Mouse (Mus musculus) forebrain, embryonic 16.5 days (tissue): ENCODE results near the gene Psmb3. TPM values are rescaled to one million over a fixed set of nuclear protein-coding genes. Genes with fewer than 3 reads are reported as not detected.

Experiments used
- ATAC-seq: fragments of 200-750 bp; cut with Nextera tagmentation; 2 replicates; pipeline ENCODE4 v1.8.0; 2017; ENCODE audit warnings: mild to moderate bottlenecking, moderate library complexity
- H3K27ac ChIP-seq: fragments of 300-500 bp; sonication (generic); 2 replicates; pipeline ENCODE4 v1.5.1; 2014; ENCODE audit warnings: low read length, control low read depth
- H3K27me3 ChIP-seq: fragments of 300-500 bp; sonication (generic); replicated peaks from 2 replicates; pipeline ENCODE4 v1.6.1; 2014; ENCODE audit warnings: low read length; ENCODE audit not compliant: control insufficient read depth, insufficient read depth
- H3K36me3 ChIP-seq: fragments of 300-500 bp; sonication (generic); 2 replicates; pipeline ENCODE4 v1.6.1; 2014; ENCODE audit not compliant: control insufficient read depth, insufficient read depth
- H3K4me1 ChIP-seq: fragments of 300-500 bp; sonication (generic); replicated peaks from 2 replicates; pipeline ENCODE4 v1.6.1; 2014; ENCODE audit warnings: low read length; ENCODE audit not compliant: control insufficient read depth, insufficient read depth
- H3K4me2 ChIP-seq: fragments of 300-500 bp; sonication (generic); 2 replicates; pipeline ENCODE4 v1.6.1; 2014; ENCODE audit warnings: mild to moderate bottlenecking, low read length, control low read depth
- H3K4me3 ChIP-seq: fragments of 300-500 bp; sonication (generic); replicated peaks from 2 replicates; pipeline ENCODE4 v1.5.1; 2014; ENCODE audit warnings: mild to moderate bottlenecking, low read length, control low read depth
- H3K9ac ChIP-seq: fragments of 300-500 bp; sonication (generic); replicated peaks from 2 replicates; pipeline ENCODE4 v1.6.1; 2014; ENCODE audit warnings: low read depth, low read length, control low read depth
- H3K9me3 ChIP-seq: fragments of 300-500 bp; sonication (generic); 2 replicates; pipeline ENCODE4 v1.6.1; 2016; ENCODE audit warnings: low read length; ENCODE audit not compliant: control insufficient read depth
- WGBS: fragments of 180-500 bp; shearing (Covaris S2); extraction: QIAGEN DNeasy Blood & Tissue Kit; methylation state at CpG from one replicate; pipeline ENCODE4 v1.1.7; 2014; 5-methylcytosine and 5-hydroxymethylcytosine counted together
- polyA plus RNA-seq: library from polyadenylated mRNA; unstranded; fragments of >200 nt; fragmentation: Nextera tagmentation; extraction: Ambion mirVana; gene quantifications from 2 replicates; pipeline ENCODE4 v1.2.1, GENCODE M21; 2015

The Psmb3 gene
- polyA plus RNA-seq, 1 experiment from 2014 or later, result 431 TPM

GRCm38 (mm10) chr11:97660734-97661647 lies 42.2 kb upstream of the Psmb3 start:
- 5% methylated on average over 27 of the region's 27 CpGs for WGBS
- peaks cover 42% of the 10 kb centered on the region for H3K4me1 ChIP-seq

GRCm38 (mm10) chr11:97661648-97662133 lies 41.5 kb upstream of the Psmb3 start:
- Histone ChIP-seq H3K4me1 (peaks cover 42% of the 10 kb centered on the region), H3K27me3 (peaks cover 19% of the 10 kb centered on the region), H3K4me3 (peak overlapping the region; percentile 22), H3K4me2 (peak overlapping the region; percentile 41), H3K36me3 (no peaks in the 10 kb centered on the region), H3K27ac (no peak overlapping the region), H3K9me3 (no peaks in the 10 kb centered on the region), H3K9ac (no peak overlapping the region; the same call in 1 of the 2 replicates)
- no peak for ATAC-seq
- under 1% methylated on average over 18 of the region's 20 CpGs for WGBS

More at GRCm38 (mm10) chr11:97660734-97661647, 42.2 kb upstream of the Psmb3 start:
- Histone ChIP-seq H3K4me2 (peak overlapping the region; percentile 89), H3K36me3 (no peaks in the 10 kb centered on the region), H3K9ac (peak overlapping the region; percentile 68; the same call in 1 of the 2 replicates), H3K9me3 (no peaks in the 10 kb centered on the region), H3K27me3 (peaks cover 19% of the 10 kb centered on the region), H3K4me3 (peak overlapping the region; percentile 64), H3K27ac (no peak overlapping the region)
- ATAC-seq, result no peak

DNA sequence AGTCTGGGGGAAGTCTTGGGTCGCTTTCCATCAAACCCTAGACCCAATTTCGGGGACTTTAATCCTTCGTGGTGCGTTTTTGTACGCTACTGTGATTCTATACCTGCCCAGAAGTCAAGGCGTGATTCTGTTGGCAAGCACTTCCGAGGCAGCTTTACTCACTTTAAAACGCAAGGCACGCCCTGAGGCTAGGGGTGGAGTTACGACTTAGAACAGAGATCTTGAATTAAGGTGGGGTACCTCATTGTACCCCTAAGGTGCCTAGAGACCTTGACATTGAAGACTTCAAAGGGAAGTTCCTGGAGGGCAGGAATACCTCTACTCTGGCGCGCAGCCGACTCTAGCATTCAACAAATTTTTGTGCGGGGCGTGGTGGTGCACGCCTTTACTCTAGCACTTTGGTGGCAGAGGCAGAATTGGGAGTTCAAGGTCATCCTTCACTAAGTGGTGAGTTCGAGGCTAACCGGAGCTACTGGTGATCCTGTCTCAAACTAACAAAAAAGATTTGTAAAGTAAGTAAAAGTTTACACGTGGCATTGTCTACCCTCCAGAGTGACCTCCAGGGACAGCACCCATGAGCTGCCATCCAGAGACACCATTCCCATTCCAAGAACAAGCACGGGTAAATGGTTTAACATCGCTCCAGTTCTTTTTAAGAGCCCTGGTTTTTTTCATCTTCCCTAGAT lies 40.8 kb upstream of the Psmb3 start:
- WGBS, result 3% methylated on average over 21 of the region's 21 CpGs
- peaks cover 42% of the 10 kb centered on the region for H3K4me1 ChIP-seq

DNA sequence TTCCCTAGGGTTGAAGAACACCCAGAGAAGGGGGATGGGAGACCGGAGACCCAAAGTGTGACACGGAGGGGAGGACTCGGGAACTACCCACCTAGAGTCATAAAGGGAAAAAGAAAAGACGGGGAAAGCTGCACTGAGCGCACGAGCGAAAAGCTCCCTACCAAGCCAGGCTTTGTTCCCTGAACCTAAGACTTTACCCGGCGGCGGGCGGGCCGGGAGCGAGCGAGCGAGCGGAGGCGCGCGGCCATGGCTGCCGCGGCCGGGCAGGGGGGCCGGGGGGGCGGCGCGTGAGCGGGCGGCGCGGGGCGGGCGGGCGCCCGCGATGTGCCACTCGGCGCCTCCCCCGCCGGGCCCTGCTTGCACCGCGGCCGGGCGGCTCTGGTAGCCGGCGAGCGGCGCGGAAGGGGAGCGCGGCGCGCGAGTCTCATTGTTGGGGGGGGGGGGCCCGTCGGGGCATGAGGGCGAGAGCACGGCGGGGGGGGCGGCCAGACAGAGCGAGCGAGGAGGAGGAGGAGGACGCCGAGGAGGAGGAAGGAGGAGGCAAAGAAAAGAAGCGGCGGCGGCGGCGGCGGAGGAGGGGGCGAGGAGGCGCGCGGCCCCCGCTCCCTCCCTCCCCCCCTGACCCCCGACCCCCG lies 40.2 kb upstream of the Psmb3 start, which contains the start of gene Mllt6:
Gene Mllt6, plus strand, starts transcription at position 522 of the 635 bp plus-strand sequence.
- H3K4me1 ChIP-seq, result peaks cover 42% of the 10 kb centered on the region
- peak within 1 kb of the TSS; percentile 70 for H3K27ac ChIP-seq
- H3K9me3 ChIP-seq, result no peaks in the 10 kb centered on the region
- peak; percentile 70 for ATAC-seq
- H3K4me2 ChIP-seq, result peak within 1 kb of the TSS; percentile 85
- H3K9ac ChIP-seq, result peak within 1 kb of the TSS; percentile 82
- H3K4me3 ChIP-seq, result peak within 1 kb of the TSS; percentile 84
- under 1% methylated on average over 21 of the region's 76 CpGs for WGBS
- peaks cover 19% of the 10 kb centered on the region for H3K27me3 ChIP-seq
- H3K36me3 ChIP-seq, result peaks cover 3% of the 10 kb centered on the region

More for the DNA sequence above, 40.8 kb upstream of the Psmb3 start:
- Histone ChIP-seq H3K9ac (peak overlapping the region; percentile 82; the same call in 1 of the 2 replicates), H3K4me2 (peak overlapping the region; percentile 54), H3K27me3 (peaks cover 19% of the 10 kb centered on the region), H3K36me3 (peaks cover 3% of the 10 kb centered on the region; the same call in 1 of the 2 replicates), H3K4me3 (peak overlapping the region; percentile 84), H3K9me3 (no peaks in the 10 kb centered on the region), H3K27ac (no peak overlapping the region)
- no peak for ATAC-seq

GRCm38 (mm10) chr11:97663528-97664338 lies 39.5 kb upstream of the Psmb3 start:
- Histone ChIP-seq H3K27ac (peak overlapping the region; percentile 70), H3K27me3 (peaks cover 19% of the 10 kb centered on the region), H3K9me3 (no peaks in the 10 kb centered on the region), H3K36me3 (peaks cover 3% of the 10 kb centered on the region), H3K4me2 (peak overlapping the region; percentile 85), H3K4me3 (peak overlapping the region; percentile 84), H3K9ac (peak overlapping the region; percentile 82), H3K4me1 (peaks cover 46% of the 10 kb centered on the region)
- ATAC-seq, result 0 out of 2 replicates have a peak, but pooled peaks have one; percentile 23
- WGBS, result under 1% methylated on average over 46 of the region's 57 CpGs

DNA sequence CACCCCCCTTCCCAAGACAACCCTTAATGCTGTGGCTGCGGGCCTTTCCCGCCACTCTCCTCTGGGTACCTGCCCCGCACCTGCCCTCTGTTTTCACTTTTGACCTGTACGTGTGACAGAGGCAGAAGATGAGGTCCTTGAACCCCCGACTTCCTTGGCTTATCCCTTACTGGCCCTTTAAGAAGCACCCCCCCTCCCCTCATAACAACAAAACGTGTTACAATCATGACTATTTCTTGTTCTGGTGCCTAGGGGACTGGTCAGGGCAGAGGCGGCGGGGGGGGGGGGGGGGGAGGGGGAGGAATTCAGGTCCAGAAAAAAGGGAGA lies 38.9 kb upstream of the Psmb3 start:
- Histone ChIP-seq H3K27me3 (peaks cover 19% of the 10 kb centered on the region), H3K27ac (peak overlapping the region; percentile 70; the same call in 1 of the 2 replicates), H3K4me3 (peak overlapping the region; percentile 84), H3K36me3 (peaks cover 3% of the 10 kb centered on the region), H3K4me2 (peak overlapping the region; percentile 85), H3K9me3 (no peaks in the 10 kb centered on the region), H3K9ac (peak overlapping the region; percentile 82), H3K4me1 (peaks cover 50% of the 10 kb centered on the region)
- ATAC-seq, result no peak
- WGBS, result 4% methylated on average over 6 of the region's 8 CpGs

DNA sequence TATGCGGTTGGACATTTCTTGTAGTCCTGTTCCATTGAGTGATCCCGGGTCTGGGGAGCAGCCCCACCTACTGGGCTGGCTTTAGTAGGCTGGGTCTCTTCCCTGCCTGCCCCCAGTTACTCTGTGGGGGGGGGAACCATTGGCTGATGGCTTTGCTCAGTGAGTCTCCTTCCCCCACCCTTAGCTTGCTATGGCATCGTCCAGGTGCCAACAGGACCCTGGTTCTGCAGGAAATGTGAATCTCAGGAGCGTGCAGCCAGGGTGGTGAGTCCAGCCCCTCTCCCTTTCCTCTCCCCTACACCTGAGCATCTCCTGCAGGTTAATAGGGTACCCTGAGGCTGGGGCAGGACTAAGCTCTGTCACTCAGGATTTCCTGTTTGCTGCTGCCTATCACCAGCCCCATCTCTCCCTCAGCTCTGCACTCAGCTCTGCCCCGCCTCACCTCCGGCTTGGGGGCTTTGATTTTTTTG lies 38.4 kb upstream of the Psmb3 start:
- peak overlapping the region; percentile 84 for H3K4me3 ChIP-seq
- H3K36me3 ChIP-seq, result peaks cover 3% of the 10 kb centered on the region
- H3K9me3 ChIP-seq, result no peaks in the 10 kb centered on the region
- no peak overlapping the region for H3K9ac ChIP-seq
- H3K27me3 ChIP-seq, result peaks cover 19% of the 10 kb centered on the region
- peak overlapping the region; percentile 85 for H3K4me2 ChIP-seq
- 27% methylated on average over 6 of the region's 6 CpGs for WGBS
- no peak for ATAC-seq
- H3K4me1 ChIP-seq, result peaks cover 50% of the 10 kb centered on the region
- no peak overlapping the region for H3K27ac ChIP-seq

DNA sequence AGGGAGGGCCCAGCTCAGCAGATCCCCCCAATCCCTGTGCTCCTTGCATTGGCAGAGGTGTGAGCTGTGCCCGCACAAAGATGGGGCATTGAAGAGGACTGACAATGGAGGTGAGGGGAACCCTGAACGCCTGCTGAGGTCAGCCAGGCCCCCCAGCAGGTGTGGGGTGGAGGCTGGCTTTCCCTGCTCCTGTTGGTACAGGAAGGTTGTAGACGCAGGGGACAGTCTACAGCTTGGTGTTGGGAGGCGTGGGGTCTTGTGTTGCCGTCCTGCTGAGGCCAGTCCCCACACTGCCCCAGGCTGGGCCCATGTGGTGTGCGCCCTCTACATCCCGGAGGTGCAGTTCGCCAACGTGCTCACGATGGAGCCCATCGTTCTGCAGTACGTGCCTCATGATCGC lies 37.8 kb upstream of the Psmb3 start:
- H3K4me3 ChIP-seq, result no peak overlapping the region
- peaks cover 3% of the 10 kb centered on the region for H3K36me3 ChIP-seq
- WGBS, result 87% methylated on average over 13 of the region's 13 CpGs
- no peaks in the 10 kb centered on the region for H3K9me3 ChIP-seq
- peaks cover 55% of the 10 kb centered on the region for H3K4me1 ChIP-seq
- ATAC-seq, result no peak
- H3K9ac ChIP-seq, result no peak overlapping the region
- no peak overlapping the region for H3K27ac ChIP-seq
- H3K27me3 ChIP-seq, result peaks cover 19% of the 10 kb centered on the region
- no peak overlapping the region for H3K4me2 ChIP-seq
